In the genomic region with DNA sequence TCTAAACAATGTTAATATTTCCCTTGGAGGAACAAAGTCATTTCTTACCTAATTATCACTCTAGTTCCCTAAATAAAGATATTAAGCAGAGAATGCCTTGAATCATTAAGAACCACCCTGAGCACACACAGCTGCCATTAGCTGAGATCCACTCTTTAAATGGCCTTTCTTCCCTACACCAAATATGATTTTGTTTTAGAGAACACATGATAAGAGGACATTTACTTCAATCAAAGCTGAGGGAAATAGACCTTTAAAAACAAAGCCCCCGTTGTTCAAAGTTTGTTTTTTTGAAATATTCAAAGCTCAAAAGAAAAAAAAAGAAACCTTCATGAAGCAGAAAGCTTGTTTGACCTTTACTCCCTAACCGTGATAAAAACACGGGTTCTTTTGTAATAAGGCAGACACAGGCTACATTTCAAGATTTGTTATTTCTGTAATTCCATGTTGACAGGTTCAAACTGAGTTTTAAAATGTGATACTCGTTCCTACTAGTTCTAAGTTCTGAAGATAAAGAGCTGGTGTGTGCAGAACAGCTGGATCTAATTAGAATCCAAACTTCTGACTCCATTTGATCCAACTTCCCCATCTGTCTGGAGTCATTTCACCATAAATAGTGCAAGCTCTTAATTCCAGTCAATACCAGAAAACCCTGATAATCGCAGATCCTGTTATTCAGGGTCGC, we compare ENCODE assay signal across 15 mouse cellular contexts.
DNase-seq lines count a peak whose midpoint lies in the region; ATAC-seq and TF ChIP-seq lines count a peak whose summit lies in the region.
"Had no signal": no experiment of that assay in that cellular context is flagged by ENCODE, and none has a peak within 500 bp of the region (broad histone marks: within the 10 kb centered on the region; RNA-seq: fewer than 3 reads in every experiment).

No protein-coding gene starts in this region.

- no peak overlapping the region for H3K27ac ChIP-seq in liver, adult 2 months (replicated peaks; ENCODE audit: insufficient read depth, low read depth, low read length)
- H3K27ac ChIP-seq in intestine, embryonic 16.5 days (ENCODE audit: low read length) = no peak overlapping the region
- H3K27ac ChIP-seq in liver, embryonic 12.5 days = no peak overlapping the region
- H3K27ac ChIP-seq: embryonic facial prominence, embryonic 13.5 days; liver, embryonic 15.5 days; midbrain, embryonic 15.5 days; neural tube, embryonic 12.5 days had no signal

- no peak for TF ChIP-seq POLR2A in liver, adult 2 months (IDR thresholded peaks at IDR 0.05; ENCODE audit: extremely low read depth, insufficient read depth, low read length)

- 42% methylated on average over 6 of the region's 6 CpGs for WGBS in liver, adult 2 months
- 38% methylated on average over 6 of the region's 6 CpGs for WGBS in intestine, embryonic 16.5 days
- WGBS in liver, embryonic 12.5 days (ENCODE audit: insufficient replicate concordance) = 51% methylated on average over 6 of the region's 6 CpGs

- H3K9me3 ChIP-seq in intestine, embryonic 16.5 days (ENCODE audit: control insufficient read depth, low read length) = no peaks in the 10 kb centered on the region
- H3K9me3 ChIP-seq in liver, embryonic 12.5 days (replicated peaks) = no peaks in the 10 kb centered on the region
- H3K9me3 ChIP-seq: embryonic facial prominence, embryonic 13.5 days; liver, embryonic 15.5 days; midbrain, embryonic 15.5 days; neural tube, embryonic 12.5 days had no signal

- intact Hi-C loops in heart, postnatal 10 days (cut with DNase I) = no loop called here
- intact Hi-C loops in heart, postnatal 36 days (cut with DNase I) = no loop called here
- intact Hi-C loops in left cerebral cortex, postnatal 10 days (cut with DNase I) = loop anchor here (5.0 kb wide), 1 partner anchor 543 kb away; the partner anchor contains the start of gene Negr1

- H3K4me1 ChIP-seq in liver, adult 2 months (ENCODE audit: control insufficient read depth, insufficient read depth, low read length) = no peaks in the 10 kb centered on the region; the same call in 1 of the 2 replicates
- 0 out of 2 replicates have a peak, but pooled peaks cover 4% of the 10 kb centered on the region for H3K4me1 ChIP-seq in intestine, embryonic 16.5 days (ENCODE audit: control insufficient read depth, insufficient read depth, low read length)
- no peaks in the 10 kb centered on the region for H3K4me1 ChIP-seq in liver, embryonic 12.5 days
- H3K4me1 ChIP-seq: embryonic facial prominence, embryonic 13.5 days; liver, embryonic 15.5 days; midbrain, embryonic 15.5 days; neural tube, embryonic 12.5 days had no signal

- DNase-seq in heart, postnatal 10 days = peak; percentile 6 to 10
- DNase-seq in heart, postnatal 36 days = no peak
- DNase-seq in liver, adult 2 months (ENCODE audit: extremely low read depth, low read depth, low spot score) = peak; percentile 41
- DNase-seq in liver = no peak
- DNase-seq in embryo, embryonic 11.5 days (ENCODE audit: low read depth, low spot score) = peak; percentile 47
- DNase-seq in left cerebral cortex, postnatal 10 days (ENCODE audit: extremely low spot score in 1 of 2, low spot score in 2 of 2) = no peak
- DNase-seq: cerebellum, adult 11-12 months; gastrocnemius, postnatal 10 days had no signal

- H3K36me3 ChIP-seq in liver, adult 2 months (ENCODE audit: control insufficient read depth, insufficient read depth, low read length) = no peaks in the 10 kb centered on the region
- no peaks in the 10 kb centered on the region for H3K36me3 ChIP-seq in intestine, embryonic 16.5 days (ENCODE audit: control insufficient read depth, insufficient read depth, low read length)
- no peaks in the 10 kb centered on the region for H3K36me3 ChIP-seq in liver, embryonic 12.5 days
- H3K36me3 ChIP-seq: embryonic facial prominence, embryonic 13.5 days; liver, embryonic 15.5 days; midbrain, embryonic 15.5 days; neural tube, embryonic 12.5 days had no signal

- no peaks in the 10 kb centered on the region for H3K27me3 ChIP-seq in liver, adult 2 months (ENCODE audit: control insufficient read depth, insufficient read depth, low read length)
- H3K27me3 ChIP-seq in intestine, embryonic 16.5 days (replicated peaks; ENCODE audit: control insufficient read depth, insufficient read depth, low read length) = no peaks in the 10 kb centered on the region
- no peaks in the 10 kb centered on the region for H3K27me3 ChIP-seq in liver, embryonic 12.5 days (replicated peaks)
- H3K27me3 ChIP-seq: embryonic facial prominence, embryonic 13.5 days; liver, embryonic 15.5 days; midbrain, embryonic 15.5 days; neural tube, embryonic 12.5 days had no signal

- no peak overlapping the region for H3K4me2 ChIP-seq in intestine, embryonic 16.5 days (ENCODE audit: low read depth, low read length)
- no peak overlapping the region for H3K4me2 ChIP-seq in liver, embryonic 12.5 days
- H3K4me2 ChIP-seq: embryonic facial prominence, embryonic 13.5 days; liver, embryonic 15.5 days; midbrain, embryonic 15.5 days; neural tube, embryonic 12.5 days had no signal

- ATAC-seq in intestine, embryonic 16.5 days = peak; percentile 52; the same call in 1 of the 2 replicates
- no peak for ATAC-seq in liver, embryonic 12.5 days
- ATAC-seq: forebrain, embryonic 14.5 days; midbrain, embryonic 15.5 days had no signal

- no peak overlapping the region for H3K9ac ChIP-seq in liver, adult 2 months (ENCODE audit: low read depth, low read length)
- H3K9ac ChIP-seq in intestine, embryonic 16.5 days (ENCODE audit: low read depth, low read length) = no peak overlapping the region
- no peak overlapping the region for H3K9ac ChIP-seq in liver, embryonic 12.5 days
- H3K9ac ChIP-seq: embryonic facial prominence, embryonic 13.5 days; liver, embryonic 15.5 days; midbrain, embryonic 15.5 days; neural tube, embryonic 12.5 days had no signal

- no peak for TF ChIP-seq CTCF in liver, adult 2 months (IDR thresholded peaks at IDR 0.05; ENCODE audit: low read depth, low read length)

- H3K4me3 ChIP-seq in liver, adult 2 months (ENCODE audit: insufficient read depth, low read depth, low read length) = no peak overlapping the region
- H3K4me3 ChIP-seq in intestine, embryonic 16.5 days (ENCODE audit: low read length) = no peak overlapping the region
- no peak overlapping the region for H3K4me3 ChIP-seq in liver, embryonic 12.5 days
- H3K4me3 ChIP-seq: embryonic facial prominence, embryonic 13.5 days; liver, embryonic 15.5 days; midbrain, embryonic 15.5 days; neural tube, embryonic 12.5 days had no signal

- no peaks in the 10 kb centered on the region for H3K79me2 ChIP-seq in liver, adult 2 months (ENCODE audit: control insufficient read depth, insufficient read depth, low read length)

Comparison
In these comparisons a context has a peak if more than half of its experiments do, and no peak if none do; other contexts are left out.
1. DNase-seq: peak in heart, postnatal 10 days (2 of 2), liver, adult 2 months (single experiment) and embryo, embryonic 11.5 days (single experiment); none in heart, postnatal 36 days (0 of 2), liver (single experiment) and left cerebral cortex, postnatal 10 days (0 of 2).